ENCODE assay signal across 24 mouse cellular contexts in the genomic region with DNA sequence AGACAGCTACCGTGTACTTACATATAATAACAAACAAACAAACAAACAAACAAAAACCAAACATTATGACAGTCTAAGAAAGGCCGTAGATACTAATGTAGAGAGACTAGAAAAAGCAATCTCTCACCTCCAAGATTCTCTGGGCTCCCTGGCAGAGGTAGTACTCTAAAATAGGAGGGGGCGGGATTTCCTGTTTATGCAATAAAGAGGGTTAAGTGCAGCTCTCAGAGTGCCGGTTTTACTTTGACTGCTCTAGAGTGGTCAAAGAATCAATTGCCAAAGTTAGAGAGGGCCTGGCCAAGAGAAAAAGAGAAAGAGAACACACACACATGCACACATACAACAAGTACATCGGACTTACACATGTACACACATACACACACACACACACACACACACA. TPM values are rescaled to one million over a fixed set of nuclear protein-coding genes. Genes with fewer than 3 reads are reported as not detected.
DNase-seq lines count a peak whose midpoint lies in the region; ATAC-seq and TF ChIP-seq lines count a peak whose summit lies in the region.
"Had no signal": no experiment of that assay in that cellular context is flagged by ENCODE, and none has a peak within 500 bp of the region (broad histone marks: within the 10 kb centered on the region; RNA-seq: fewer than 3 reads in every experiment).

No protein-coding gene starts in this region.

- H3K27ac ChIP-seq in lung, postnatal 0 days (ENCODE audit: low read length): no peak overlapping the region
- H3K27ac ChIP-seq in midbrain, embryonic 11.5 days (ENCODE audit: low read depth, low read length): no peak overlapping the region
- H3K27ac ChIP-seq: embryonic facial prominence, embryonic 13.5 days; forebrain, embryonic 13.5 days; heart, embryonic 10.5 days; hindbrain, embryonic 13.5 days; hindbrain, postnatal 0 days had no signal

- no peak overlapping the region for H3K9ac ChIP-seq in lung, postnatal 0 days (replicated peaks; ENCODE audit: low read depth)
- no peak overlapping the region for H3K9ac ChIP-seq in midbrain, embryonic 11.5 days (ENCODE audit: low read length)
- H3K9ac ChIP-seq: embryonic facial prominence, embryonic 13.5 days; forebrain, embryonic 13.5 days; forebrain, postnatal 0 days; hindbrain, embryonic 13.5 days had no signal

- no peaks in the 10 kb centered on the region for H3K4me1 ChIP-seq in lung, postnatal 0 days (ENCODE audit: insufficient read depth, low read depth, low read length)
- no peaks in the 10 kb centered on the region for H3K4me1 ChIP-seq in midbrain, embryonic 11.5 days (ENCODE audit: control insufficient read depth, insufficient read depth, low read length)
- H3K4me1 ChIP-seq: embryonic facial prominence, embryonic 13.5 days; forebrain, embryonic 13.5 days; heart, embryonic 10.5 days; hindbrain, embryonic 13.5 days had no signal

- no peak for TF ChIP-seq CTCF in lung, postnatal 0 days (IDR thresholded peaks at IDR 0.05)

- H3K4me3 ChIP-seq in lung, postnatal 0 days (ENCODE audit: low read depth, low read length): no peak overlapping the region
- H3K4me3 ChIP-seq in midbrain, embryonic 11.5 days (ENCODE audit: low read depth, low read length): no peak overlapping the region
- H3K4me3 ChIP-seq: embryonic facial prominence, embryonic 13.5 days; forebrain, embryonic 13.5 days; heart, embryonic 10.5 days; hindbrain, embryonic 13.5 days had no signal

- TF ChIP-seq EP300 in lung, postnatal 0 days (IDR thresholded peaks at IDR 0.05): no peak

- H3K36me3 ChIP-seq in lung, postnatal 0 days (ENCODE audit: insufficient read depth, low read length): no peaks in the 10 kb centered on the region
- H3K36me3 ChIP-seq in midbrain, embryonic 11.5 days (ENCODE audit: control insufficient read depth, insufficient read depth, low read length): no peaks in the 10 kb centered on the region
- H3K36me3 ChIP-seq: embryonic facial prominence, embryonic 13.5 days; G1E; heart, embryonic 10.5 days; hindbrain, embryonic 13.5 days had no signal

- DNase-seq in lung, postnatal 0 days (ENCODE audit: low spot score): peak; percentile 27
- no peak for DNase-seq in lung, postnatal 25 days (ENCODE audit: low spot score)
- DNase-seq in urinary bladder, postnatal 25 days (ENCODE audit: low spot score): no peak
- DNase-seq in layer of hippocampus, postnatal 10 days (ENCODE audit: low spot score in 2 of 2): no peak
- no peak for DNase-seq in midbrain, embryonic 11.5 days (ENCODE audit: low spot score, missing footprints)
- DNase-seq: adrenal gland, postnatal 14 days; cerebellum, adult 11-12 months; cerebellum, adult 9-10 months; cerebellum, postnatal 25 days; forebrain, postnatal 0 days; gastrocnemius, postnatal 14 days; heart, adult 18-20 months; heart, postnatal 10 days; heart, postnatal 4 days had no signal

- WGBS in lung, postnatal 0 days: 54% methylated on average over 5 of the region's 5 CpGs
- WGBS in midbrain, embryonic 11.5 days: 84% methylated on average over 5 of the region's 5 CpGs

- H3K27me3 ChIP-seq in lung, postnatal 0 days (replicated peaks; ENCODE audit: insufficient read depth, low read length): no peaks in the 10 kb centered on the region
- H3K27me3 ChIP-seq in midbrain, embryonic 11.5 days (ENCODE audit: control insufficient read depth, insufficient read depth, low read length): no peaks in the 10 kb centered on the region
- H3K27me3 ChIP-seq: embryonic facial prominence, embryonic 13.5 days; forebrain, embryonic 13.5 days; hindbrain, embryonic 13.5 days had no signal

- no peak overlapping the region for H3K4me2 ChIP-seq in lung, postnatal 0 days (replicated peaks; ENCODE audit: low read depth, low read length)
- no peak overlapping the region for H3K4me2 ChIP-seq in midbrain, embryonic 11.5 days
- H3K4me2 ChIP-seq: embryonic facial prominence, embryonic 13.5 days; forebrain, embryonic 13.5 days; hindbrain, embryonic 13.5 days had no signal

- peak; percentile 26; the same call in 1 of the 2 replicates for ATAC-seq in lung, postnatal 0 days
- ATAC-seq in activated CD4-positive, CD25-positive, alpha-beta regulatory T cell, adult 4 months: peak; percentile 55
- ATAC-seq in inflammation-experienced regulatory T-cells, adult 6 months: peak; percentile 67
- ATAC-seq in midbrain, embryonic 11.5 days (ENCODE audit: low FRiP score): no peak
- ATAC-seq: forebrain, embryonic 13.5 days; forebrain, postnatal 0 days; hindbrain, postnatal 0 days had no signal

- H3K9me3 ChIP-seq in lung, postnatal 0 days (ENCODE audit: low read length): no peaks in the 10 kb centered on the region
- H3K9me3 ChIP-seq in midbrain, embryonic 11.5 days (ENCODE audit: control insufficient read depth, low read length): no peaks in the 10 kb centered on the region
- H3K9me3 ChIP-seq: embryonic facial prominence, embryonic 13.5 days; forebrain, embryonic 13.5 days; G1E; heart, embryonic 10.5 days; hindbrain, embryonic 13.5 days had no signal

RNA-seq across cellular contexts. Expression of gene Rfx2, which starts 11.4 kb away (rescaled TPM):
- polyA plus RNA-seq in lung, postnatal 0 days (2015; fragmentation: Nextera tagmentation; extraction: Ambion mirVana): 5.9 and 6.6 TPM in 2 replicates
- 1 to 10 TPM; 1.4 to 1.9 TPM for polyA plus RNA-seq in activated CD4-positive, CD25-positive, alpha-beta regulatory T cell, adult 4 months (2017; shearing (Covaris generic))
- polyA plus RNA-seq in inflammation-experienced regulatory T-cells, adult 6 months (2017; shearing (Covaris generic)): 1 to 10 TPM in 2 of 3 experiments, under 1 TPM in 1; 0.62 to 3.3 (median 1.5) TPM
- 1 to 10 TPM; 4.1 to 4.4 TPM for total RNA-seq in layer of hippocampus, postnatal 10 days (2021)
- polyA plus RNA-seq in midbrain, embryonic 11.5 days (2014; fragmentation: Nextera tagmentation; extraction: Ambion mirVana): 4.6 and 4.8 TPM in 2 replicates

RNA-seq across cellular contexts. Expression of gene Acsbg2, which starts 32.1 kb away (rescaled TPM):
- not detected in 2 replicates for polyA plus RNA-seq in lung, postnatal 0 days (2015; fragmentation: Nextera tagmentation; extraction: Ambion mirVana)
- polyA plus RNA-seq in activated CD4-positive, CD25-positive, alpha-beta regulatory T cell, adult 4 months (2017; shearing (Covaris generic)): under 1 TPM in 1 of 2 experiments, not detected in 1; 0.21 TPM
- not detected for polyA plus RNA-seq in inflammation-experienced regulatory T-cells, adult 6 months (2017; shearing (Covaris generic))
- total RNA-seq in layer of hippocampus, postnatal 10 days (2021): not detected
- not detected in 2 replicates for polyA plus RNA-seq in midbrain, embryonic 11.5 days (2014; fragmentation: Nextera tagmentation; extraction: Ambion mirVana)
- total RNA-seq: forebrain, postnatal 0 days; gastrocnemius, adult 18-20 months; gastrocnemius, postnatal 14 days; heart, adult 18-20 months; heart, postnatal 10 days; heart, postnatal 4 days; hindbrain, postnatal 0 days had no signal
- polyA plus RNA-seq: embryonic facial prominence, embryonic 13.5 days; forebrain, embryonic 13.5 days; forebrain, postnatal 0 days; G1E; heart, embryonic 10.5 days; heart, embryonic 14.5 days; hindbrain, postnatal 0 days had no signal

RNA-seq across cellular contexts. Expression of gene 1700061G19Rik, which starts 33.1 kb away (rescaled TPM):
- 0.15 and 0.23 TPM in 2 replicates for polyA plus RNA-seq in lung, postnatal 0 days (2015; fragmentation: Nextera tagmentation; extraction: Ambion mirVana)
- polyA plus RNA-seq in activated CD4-positive, CD25-positive, alpha-beta regulatory T cell, adult 4 months (2017; shearing (Covaris generic)): under 1 TPM; 0.28 to 0.37 TPM
- under 1 TPM; 0.21 to 0.57 (median 0.28) TPM for polyA plus RNA-seq in inflammation-experienced regulatory T-cells, adult 6 months (2017; shearing (Covaris generic))
- under 1 TPM; 0.11 to 0.39 TPM for total RNA-seq in layer of hippocampus, postnatal 10 days (2021)
- polyA plus RNA-seq in midbrain, embryonic 11.5 days (2014; fragmentation: Nextera tagmentation; extraction: Ambion mirVana): 0.11 and 0.25 TPM in 2 replicates
- total RNA-seq: gastrocnemius, adult 18-20 months; gastrocnemius, postnatal 14 days; heart, adult 18-20 months; hindbrain, postnatal 0 days had no signal
- polyA plus RNA-seq: G1E had no signal
